Mouse (Mus musculus): ENCODE results near the gene Metap2.

- no peak for TF ChIP-seq CTCF (IDR thresholded peaks at IDR 0.05; ENCODE audit: extremely low read depth, insufficient read length, insufficient replicate concordance, low read depth, low read length)
- no peak for TF ChIP-seq POLR2A (IDR thresholded peaks at IDR 0.05; ENCODE audit: low read depth, low read length)
These were observed 47.3 kb upstream of the Metap2 start for GRCm38 (mm10) chr10:93944241-93944640.
